Mouse (Mus musculus): Measurements from ENCODE around the gene Rufy2. TPM values are rescaled to one million over a fixed set of nuclear protein-coding genes. Genes with fewer than 3 reads are reported as not detected.

Rufy2 gene
- total and polyA plus RNA-seq, 3 experiments = 1.8 to 2.6 TPM; not detected in 1

- no peaks in the 10 kb centered on the region for H3K4me1 ChIP-seq (ENCODE audit: control insufficient read depth in 1 of 2, insufficient read depth in 2 of 2, low read length in 2 of 2)
- no peaks in the 10 kb centered on the region for H3K79me2 ChIP-seq (ENCODE audit: control insufficient read depth, insufficient read depth, low read length, poor library complexity)
- H3K27ac ChIP-seq (ENCODE audit: control insufficient read depth, low read depth, low read length) = no peak overlapping the region
- no peaks in the 10 kb centered on the region for H3K9me3 ChIP-seq (replicated peaks; ENCODE audit: insufficient read depth, low read length)
- TF ChIP-seq ZMIZ1 (IDR thresholded peaks at IDR 0.05; ENCODE audit: low read depth, low read length) = no peak
- TF ChIP-seq GATA1 (IDR thresholded peaks at IDR 0.05; ENCODE audit: low read depth, low read length) = no peak
- TF ChIP-seq SIN3A (IDR thresholded peaks at IDR 0.05; ENCODE audit: low read length) = no peak
- no peak for TF ChIP-seq TAL1 (IDR thresholded peaks at IDR 0.05; ENCODE audit: low read length)
- TF ChIP-seq ZKSCAN1 (IDR thresholded peaks at IDR 0.05; ENCODE audit: low read depth, low read length) = no peak
- no peak for TF ChIP-seq CTCF (IDR thresholded peaks at IDR 0.05 in 2 of 3, conservative IDR thresholded peaks at IDR 0.05 in 1 of 3; ENCODE audit: control insufficient read depth in 1 of 3, insufficient read depth in 1 of 3, low read depth in 2 of 3, low read length in 3 of 3, poor library complexity in 1 of 3, severe bottlenecking in 1 of 3)
- TF ChIP-seq ETS1 (IDR thresholded peaks at IDR 0.05; ENCODE audit: low read depth, low read length) = no peak
- TF ChIP-seq MXI1 (IDR thresholded peaks at IDR 0.05; ENCODE audit: low read depth, low read length) = no peak
- no peak for TF ChIP-seq EP300 (IDR thresholded peaks at IDR 0.05; ENCODE audit: low read depth in 1 of 2, low read length in 2 of 2)
- no peak for TF ChIP-seq MAZ (IDR thresholded peaks at IDR 0.05; ENCODE audit: low read depth, low read length)
- no peaks in the 10 kb centered on the region for H3K36me3 ChIP-seq (ENCODE audit: control insufficient read depth in 1 of 2, insufficient read depth in 2 of 2, low read length in 2 of 2)
- H3K4me3 ChIP-seq (ENCODE audit: control insufficient read depth in 1 of 2, insufficient read depth in 1 of 2, low read depth in 2 of 2, low read length in 2 of 2) = no peak overlapping the region
- DNase-seq (ENCODE audit: low read depth, low spot score) = no peak
- no peak overlapping the region for H3K9ac ChIP-seq (ENCODE audit: control insufficient read depth, low read depth, low read length, poor library complexity, severe bottlenecking)
- peaks cover 0 to 1% of the 10 kb centered on the region in 2 experiments; a peak in 1 of 4 replicates for H3K27me3 ChIP-seq (ENCODE audit: control insufficient read depth in 1 of 2, insufficient read depth in 2 of 2, low read length in 2 of 2)
Observed at GRCm38 (mm10) chr10:63032267-63032666, 52.2 kb downstream of the Rufy2 start.

GRCm38 (mm10) chr10:63032956-63033355 is 52.9 kb downstream of the Rufy2 start:
- Histone ChIP-seq H3K27ac (ENCODE audit: control insufficient read depth, low read depth, low read length) (no peak overlapping the region), H3K4me1 (ENCODE audit: control insufficient read depth in 1 of 2, insufficient read depth in 2 of 2, low read length in 2 of 2) (no peaks in the 10 kb centered on the region), H3K27me3 (ENCODE audit: control insufficient read depth in 1 of 2, insufficient read depth in 2 of 2, low read length in 2 of 2) (peaks cover 2 to 3% of the 10 kb centered on the region in 2 experiments; a peak in 2 of 4 replicates), H3K9ac (ENCODE audit: control insufficient read depth, low read depth, low read length, poor library complexity, severe bottlenecking) (no peak overlapping the region), H3K4me3 (ENCODE audit: control insufficient read depth in 1 of 2, insufficient read depth in 1 of 2, low read depth in 2 of 2, low read length in 2 of 2) (no peak overlapping the region), H3K79me2 (ENCODE audit: control insufficient read depth, insufficient read depth, low read length, poor library complexity) (no peaks in the 10 kb centered on the region), H3K36me3 (ENCODE audit: control insufficient read depth in 1 of 2, insufficient read depth in 2 of 2, low read length in 2 of 2) (no peaks in the 10 kb centered on the region), H3K9me3 (replicated peaks; ENCODE audit: insufficient read depth, low read length) (no peaks in the 10 kb centered on the region)
- DNase-seq (ENCODE audit: low read depth, low spot score) = no peak
- TF ChIP-seq KAT2A (conservative IDR thresholded peaks at IDR 0.05; ENCODE audit: low read depth, low read length) = no peak
- TF ChIP-seq ZMIZ1 (IDR thresholded peaks at IDR 0.05; ENCODE audit: low read depth, low read length) = no peak
- no peak for TF ChIP-seq GATA1 (IDR thresholded peaks at IDR 0.05; ENCODE audit: low read depth, low read length)
- no peak for TF ChIP-seq RAD21 (IDR thresholded peaks at IDR 0.05; ENCODE audit: low read depth, low read length)
- no peak for TF ChIP-seq SIN3A (IDR thresholded peaks at IDR 0.05; ENCODE audit: low read length)
- TF ChIP-seq UBTF (IDR thresholded peaks at IDR 0.05; ENCODE audit: borderline replicate concordance, insufficient read depth, low read depth, low read length) = no peak
- TF ChIP-seq CHD2 (IDR thresholded peaks at IDR 0.05; ENCODE audit: low read length) = no peak
- TF ChIP-seq MAX (IDR thresholded peaks at IDR 0.05; ENCODE audit: low read length) = no peak
- TF ChIP-seq TBP (IDR thresholded peaks at IDR 0.05; ENCODE audit: low read depth, low read length) = no peak
- no peak for TF ChIP-seq USF2 (IDR thresholded peaks at IDR 0.05; ENCODE audit: borderline replicate concordance in 1 of 2, insufficient read depth in 1 of 2, low read depth in 1 of 2, low read length in 2 of 2)
- no peak for TF ChIP-seq MXI1 (IDR thresholded peaks at IDR 0.05; ENCODE audit: low read depth, low read length)
- TF ChIP-seq CHD1 (IDR thresholded peaks at IDR 0.05; ENCODE audit: low read depth, low read length) = no peak
- no peak for TF ChIP-seq MAFK (IDR thresholded peaks at IDR 0.05; ENCODE audit: borderline replicate concordance, low read depth, low read length)
- no peak for TF ChIP-seq MEF2A (IDR thresholded peaks at IDR 0.05; ENCODE audit: extremely low read depth, insufficient replicate concordance, low read depth, low read length, poor library complexity, severe bottlenecking)
